Mouse (Mus musculus): ENCODE measurements around the gene Rhoq.
A peak's percentile ranks its signal among the peaks of the same experiment; 100 is the strongest.

The Rhoq gene

GRCm38 (mm10) chr17:87008950-87009349 is 46.1 kb downstream of the Rhoq start:
- no peak for DNase-seq (ENCODE audit: low spot score)

- no peak for DNase-seq (ENCODE audit: low spot score)
These were observed 48.6 kb downstream of the Rhoq start for GRCm38 (mm10) chr17:87011301-87012019.

GRCm38 (mm10) chr17:87019692-87020091 is 56.8 kb downstream of the Rhoq start:
- DNase-seq (ENCODE audit: low spot score): no peak

GRCm38 (mm10) chr17:87024491-87025242 is 61.8 kb downstream of the Rhoq start:
- DNase-seq (ENCODE audit: low spot score): peak; percentile 30

GRCm38 (mm10) chr17:87025269-87025949 is 62.5 kb downstream of the Rhoq start, which contains the start of the genes Pigf and Cript:
Pigf (minus strand) TSS chr17:87025406.
Cript (plus strand) TSS chr17:87025550.
- peak; percentile 97 for DNase-seq (ENCODE audit: low spot score)

GRCm38 (mm10) chr17:87036141-87037073 is 73.5 kb downstream of the Rhoq start:
- DNase-seq (ENCODE audit: low spot score): peak; percentile 34

GRCm38 (mm10) chr17:87038496-87038895 is 75.6 kb downstream of the Rhoq start:
- DNase-seq (ENCODE audit: low spot score): no peak

GRCm38 (mm10) chr17:87041739-87042138 is 78.9 kb downstream of the Rhoq start:
- DNase-seq (ENCODE audit: low spot score): no peak

- peak; percentile 91 for DNase-seq (ENCODE audit: low spot score)
These were observed 81.5 kb downstream of the Rhoq start for GRCm38 (mm10) chr17:87044364-87044763.

GRCm38 (mm10) chr17:87044796-87045195 is 81.9 kb downstream of the Rhoq start:
- no peak for DNase-seq (ENCODE audit: low spot score)
